Mouse (Mus musculus): ENCODE measurements around the gene Itsn1. TPM values are rescaled to one million over a fixed set of nuclear protein-coding genes. Genes with fewer than 3 reads are reported as not detected.

The Itsn1 gene
- total RNA-seq, 2 experiments from 2014 or later = 31.7 to 52.0 TPM

GRCm38 (mm10) chr16:91905987-91906386, 176.9 kb downstream of the Itsn1 start:
- DNase-seq = no peak

DNA sequence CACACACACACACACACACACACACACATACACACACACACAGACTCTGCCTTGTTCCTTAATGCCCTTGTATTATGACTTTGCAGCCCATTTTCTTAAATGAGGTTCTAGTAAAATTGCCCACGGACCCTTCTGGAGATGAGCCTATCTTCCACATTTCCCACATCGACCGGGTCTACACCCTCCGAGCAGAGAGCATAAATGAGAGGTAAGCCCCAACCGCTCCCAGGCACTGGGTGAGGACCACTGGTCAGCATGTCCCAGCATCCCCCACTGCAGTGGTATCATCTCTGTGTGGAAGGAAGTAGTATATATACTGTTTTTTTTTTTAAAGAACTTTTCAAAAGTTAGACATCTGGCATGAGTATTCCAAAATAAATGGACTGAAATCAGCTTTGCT, 177.6 kb downstream of the Itsn1 start:
- no peak for DNase-seq

DNA sequence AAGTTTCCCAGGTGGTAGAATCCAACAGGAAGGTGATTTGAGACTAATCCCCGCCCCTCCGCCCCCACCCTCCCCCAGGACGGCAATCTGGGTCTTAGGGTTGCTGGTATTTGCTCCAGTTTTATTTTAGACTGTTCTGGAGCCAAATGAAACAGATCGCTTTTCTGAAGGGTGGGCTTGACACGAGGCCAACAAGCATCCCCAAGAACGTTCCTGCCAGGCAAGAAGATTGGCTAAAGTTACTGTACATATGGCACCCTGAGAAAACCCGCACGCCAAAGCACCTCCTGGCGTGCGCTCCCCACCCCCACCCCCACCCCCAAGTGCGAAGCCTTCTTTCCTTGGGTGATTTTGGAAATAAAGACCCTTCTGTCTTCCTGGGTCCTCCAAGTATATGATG, 178.1 kb downstream of the Itsn1 start:
- DNase-seq = no peak

DNA sequence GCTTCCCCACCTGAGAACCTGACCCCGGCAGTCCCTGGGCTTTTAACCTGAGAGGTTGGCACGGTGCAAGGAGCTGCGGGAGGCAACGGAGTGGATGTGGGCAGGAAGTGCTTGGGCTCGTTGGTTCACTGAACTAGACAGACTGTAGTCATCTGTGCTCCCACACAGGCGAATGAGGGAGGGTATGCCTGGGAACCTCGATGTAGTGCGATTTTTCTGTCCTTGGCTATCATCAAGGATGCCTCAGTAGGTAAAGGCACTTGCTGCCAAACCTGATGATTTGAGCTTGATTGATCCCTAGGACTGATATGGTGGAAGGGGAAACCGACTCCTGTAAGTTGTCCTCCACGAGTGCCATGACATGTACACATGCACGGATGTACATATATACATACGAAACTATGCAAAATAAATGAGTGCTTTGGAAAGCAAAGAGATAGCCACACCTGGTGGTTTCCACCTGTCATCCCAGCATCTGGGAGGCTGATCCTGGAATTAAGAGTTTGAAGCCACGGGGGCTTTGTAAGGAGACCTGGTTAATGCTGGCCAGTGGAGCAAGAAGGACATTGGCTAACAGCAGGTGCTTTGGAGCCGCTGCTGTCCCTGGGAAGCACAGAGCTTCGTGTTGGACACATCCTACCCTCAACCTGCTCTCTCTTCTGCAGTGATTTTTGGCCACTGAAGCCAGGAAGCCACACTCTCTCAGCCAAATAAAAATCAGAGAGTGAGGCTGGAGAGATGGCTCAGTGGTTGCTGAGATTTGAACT, 180.7 kb downstream of the Itsn1 start:
- DNase-seq = no peak

DNA sequence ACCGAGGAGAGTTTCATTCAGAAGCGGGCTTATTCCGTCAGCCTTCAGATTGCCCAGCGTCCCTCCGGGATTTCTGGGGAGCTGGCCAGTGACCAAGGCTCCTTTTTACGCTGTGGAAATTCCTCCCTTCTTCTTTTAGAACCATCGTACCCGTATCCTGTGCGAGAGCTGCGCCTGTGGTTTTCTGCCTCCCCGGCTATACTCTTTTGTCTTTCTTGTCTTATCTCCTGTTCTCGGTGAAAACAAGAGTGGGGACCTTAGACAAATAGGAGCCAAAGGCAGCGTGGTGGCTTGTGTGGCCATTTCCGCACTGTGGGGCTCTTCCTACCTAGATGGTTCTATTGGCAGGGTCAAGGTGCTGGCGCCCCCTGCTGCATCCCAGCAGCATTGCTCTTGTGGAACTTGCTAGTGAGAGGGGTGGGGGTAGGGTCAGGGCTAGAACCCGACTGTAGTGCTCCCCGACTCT, 188.6 kb downstream of the Itsn1 start:
- peak; percentile 91 for DNase-seq

DNA sequence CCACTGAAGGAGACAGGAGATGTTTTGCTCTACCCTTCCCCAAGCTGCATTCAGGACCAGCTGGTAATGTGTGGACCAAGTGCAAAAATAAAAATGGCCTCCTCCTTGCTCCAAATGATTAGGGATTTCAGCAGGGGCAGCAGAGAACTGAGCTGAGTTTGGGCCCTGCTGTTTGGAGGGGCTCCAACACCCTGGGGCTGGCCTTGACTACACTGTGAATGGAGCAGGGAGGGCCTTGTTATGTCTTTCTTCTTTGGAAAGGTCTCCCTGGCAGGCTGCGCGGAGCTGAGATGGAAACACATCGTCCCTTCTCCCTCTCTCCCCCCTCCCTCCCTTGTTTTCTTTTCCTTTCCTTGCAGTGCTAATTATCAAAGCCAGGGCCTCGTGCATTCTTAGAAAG, 189.4 kb downstream of the Itsn1 start:
- peak; percentile 37 for DNase-seq

DNA sequence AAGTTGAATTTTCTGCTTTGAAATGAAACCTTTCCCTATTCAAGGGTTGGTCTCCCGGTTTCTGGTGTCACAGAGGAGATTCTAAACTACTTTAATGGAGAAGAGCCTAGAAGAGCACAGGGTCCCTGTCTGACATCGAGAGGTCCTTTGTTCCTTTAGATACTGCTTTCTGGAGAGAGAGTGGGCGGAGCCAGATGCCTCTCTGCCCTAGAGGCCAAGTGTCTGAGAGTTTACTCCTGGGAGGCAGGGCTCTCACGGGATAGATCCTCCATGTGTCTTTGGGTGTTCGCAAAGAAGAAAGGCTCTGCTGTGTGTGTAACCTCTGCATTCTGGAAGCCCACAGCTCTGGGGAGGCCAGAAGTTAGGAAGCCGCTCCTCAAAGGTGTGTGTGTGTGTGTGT, 190.0 kb downstream of the Itsn1 start:
- DNase-seq = no peak

DNA sequence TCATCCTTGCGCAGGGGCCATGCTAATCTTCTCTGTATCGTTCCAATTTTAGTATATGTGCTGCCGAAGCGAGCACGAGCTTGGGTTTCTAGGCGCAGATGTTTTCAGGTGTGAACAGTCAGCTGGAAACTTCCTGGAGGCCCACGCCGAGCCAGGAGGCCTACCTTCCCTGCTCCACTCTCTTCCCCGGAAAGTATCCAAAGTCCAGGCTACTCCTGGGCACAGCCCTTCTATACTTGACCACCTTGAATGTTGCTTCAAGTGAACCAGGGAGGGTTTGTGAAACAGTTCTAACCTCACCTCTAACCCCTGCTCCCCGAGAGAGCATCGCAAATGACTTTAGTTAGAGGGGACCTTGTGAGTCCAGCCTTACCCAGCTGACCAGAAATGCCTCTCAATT, 192.3 kb downstream of the Itsn1 start:
- no peak for DNase-seq

- DNase-seq = no peak
Measured at GRCm38 (mm10) chr16:91922939-91923338, 193.9 kb downstream of the Itsn1 start.

DNA sequence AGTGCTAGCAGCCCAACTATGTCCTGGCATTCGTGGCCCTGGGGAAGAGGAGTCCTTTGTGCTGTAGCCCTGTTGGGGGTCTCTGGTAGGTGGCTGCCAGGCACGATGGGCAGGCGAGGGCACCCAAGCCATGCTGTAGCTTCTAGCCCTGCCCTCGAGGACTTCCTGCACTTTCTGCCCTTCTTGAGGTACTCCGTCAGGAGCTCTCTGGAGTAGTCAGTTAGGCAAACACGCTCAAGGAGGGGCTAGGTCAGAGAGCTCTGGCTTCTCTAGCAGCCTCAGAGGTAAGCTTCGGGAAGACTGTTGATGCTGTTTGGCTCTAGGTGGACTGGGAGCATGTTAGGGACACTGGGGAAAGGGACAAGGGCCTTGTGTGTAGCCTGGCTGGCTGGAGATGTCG, 195.3 kb downstream of the Itsn1 start:
- DNase-seq = no peak

- no peak for DNase-seq
Measured at GRCm38 (mm10) chr16:91927911-91928630, 199.0 kb downstream of the Itsn1 start.

DNA sequence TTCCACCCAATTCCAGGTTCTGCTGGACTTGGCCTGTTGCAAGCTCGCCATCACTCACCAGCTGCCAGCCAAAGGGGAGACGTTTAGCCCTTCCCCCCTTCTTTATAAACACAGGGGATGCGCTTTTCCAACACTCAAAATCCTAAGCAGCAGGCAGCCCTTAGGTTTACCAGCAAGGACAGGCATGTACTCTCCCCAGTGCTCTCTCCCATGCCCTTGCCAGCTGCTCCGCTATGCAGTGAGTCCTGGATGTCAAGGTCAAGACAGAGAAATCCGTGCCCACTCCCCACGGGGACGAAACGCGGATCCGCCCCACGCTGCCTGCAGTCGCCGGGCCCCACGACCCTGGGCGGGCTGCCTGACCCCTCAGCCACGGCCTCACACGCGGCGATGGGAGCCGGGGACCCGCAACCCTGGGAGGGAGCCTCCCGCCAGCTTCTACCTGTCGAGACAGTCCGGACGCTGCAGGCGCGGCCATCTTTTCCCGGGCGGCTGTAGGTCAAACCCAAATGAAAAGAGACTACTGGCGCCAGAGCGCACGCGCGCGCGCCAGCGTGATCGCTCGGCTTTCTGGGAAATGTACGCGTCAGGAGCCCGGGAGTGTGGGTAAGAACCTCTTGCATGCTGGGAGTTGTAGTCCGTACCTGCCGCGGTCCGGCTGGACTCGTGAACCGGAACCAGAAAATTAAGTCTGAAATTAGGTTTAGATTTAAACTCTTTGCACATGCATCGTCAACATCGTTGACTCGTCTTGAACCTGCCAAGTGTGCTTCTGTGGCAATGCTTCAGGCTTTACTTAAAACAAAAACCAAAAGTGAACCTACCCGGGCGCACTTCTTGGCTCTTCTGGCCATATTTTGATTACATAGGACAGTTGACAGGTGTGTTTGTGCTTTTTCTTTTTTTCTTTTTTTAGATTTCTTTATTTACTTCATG, 202.3 kb downstream of the Itsn1 start:
- peak; percentile 93 for DNase-seq

DNA sequence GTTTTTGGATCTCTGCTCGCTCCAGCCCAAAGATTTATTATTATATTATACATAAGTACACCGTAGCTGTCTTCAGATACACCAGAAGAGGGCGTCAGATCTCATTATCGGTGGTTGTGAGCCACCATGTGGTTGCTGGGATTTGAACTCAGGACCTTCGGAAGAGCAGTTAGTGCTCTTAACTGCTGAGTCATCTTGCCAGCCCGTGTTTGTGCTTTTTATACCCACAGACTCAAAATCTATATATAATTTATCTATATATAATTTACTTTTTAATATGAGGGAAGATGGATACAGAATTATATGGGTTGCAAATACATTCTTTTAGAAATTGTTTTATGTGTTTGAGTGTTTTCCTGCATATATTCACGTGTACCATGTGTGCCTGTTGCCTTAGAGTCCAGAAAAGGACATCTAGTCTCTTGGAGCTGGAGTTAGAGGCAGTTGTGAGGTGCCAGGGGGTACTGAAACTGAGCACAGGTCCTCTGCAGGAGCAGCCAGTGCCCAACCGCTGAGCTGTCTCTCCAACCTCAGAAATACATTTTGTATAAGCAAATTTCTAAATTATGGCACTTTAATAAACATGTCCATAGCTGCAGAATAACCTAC, 203.1 kb downstream of the Itsn1 start:
- DNase-seq = no peak

- no peak for DNase-seq
Measured at GRCm38 (mm10) chr16:91932843-91933518, 203.9 kb downstream of the Itsn1 start.

- peak; percentile 72 for DNase-seq
Measured at GRCm38 (mm10) chr16:91935108-91935507, 206.0 kb downstream of the Itsn1 start.

DNA sequence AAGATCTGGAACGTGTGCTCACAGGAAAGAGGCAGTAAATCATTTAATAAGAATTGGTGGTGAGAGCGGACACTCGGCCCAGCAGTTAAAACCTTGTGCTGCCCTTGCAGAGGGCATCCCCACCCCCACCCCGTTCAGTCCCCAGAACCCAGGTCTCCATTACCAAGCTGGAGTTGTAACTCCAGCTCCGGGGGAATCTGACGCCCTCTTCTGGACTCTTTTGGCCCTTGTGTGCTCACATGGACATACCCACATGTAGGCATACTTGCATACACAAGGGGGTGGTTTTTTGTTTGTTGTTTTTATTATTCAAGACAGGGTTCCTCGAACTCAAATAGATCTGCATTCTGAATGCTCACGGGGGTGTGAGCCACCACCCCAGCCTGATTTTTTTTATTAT, 206.6 kb downstream of the Itsn1 start:
- DNase-seq = no peak

DNA sequence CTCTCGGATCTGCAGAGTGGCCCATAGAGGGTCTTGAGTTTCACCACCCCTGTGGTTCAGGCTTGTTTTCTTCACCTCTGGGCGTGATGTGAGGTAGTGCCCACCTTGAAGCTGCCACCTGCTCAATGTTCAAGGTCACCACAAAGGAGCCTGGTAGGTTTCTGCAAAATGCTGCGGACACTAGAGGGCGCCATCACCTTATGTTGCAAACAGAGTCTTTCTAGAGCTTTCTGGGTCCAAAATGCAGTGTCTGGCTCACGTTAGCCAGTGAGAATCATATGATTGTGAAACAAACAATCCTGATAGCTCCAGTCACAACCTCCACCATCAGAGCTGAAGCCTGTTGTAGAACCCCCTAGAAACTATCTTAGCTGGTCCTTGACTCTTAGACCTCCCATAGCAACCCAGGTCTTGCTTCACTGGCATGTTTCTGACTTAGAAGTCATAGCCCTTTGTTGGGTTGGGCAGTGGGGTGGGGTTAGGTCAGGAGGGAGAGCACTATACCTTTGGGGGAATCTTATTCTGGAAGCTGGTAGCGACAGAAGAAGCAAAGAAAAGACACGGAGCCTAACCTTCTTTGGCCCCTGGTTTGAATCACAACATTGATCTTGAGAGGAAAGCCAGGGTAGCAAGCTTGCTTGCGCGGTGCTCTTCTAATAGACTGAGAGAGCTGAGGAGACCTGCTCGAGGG, 207.4 kb downstream of the Itsn1 start:
- DNase-seq = peak; percentile 92

GRCm38 (mm10) chr16:91937281-91937680, 208.2 kb downstream of the Itsn1 start:
- no peak for DNase-seq

GRCm38 (mm10) chr16:91938141-91938540, 209.1 kb downstream of the Itsn1 start:
- peak; percentile 36 for DNase-seq

GRCm38 (mm10) chr16:91940726-91941125, 211.6 kb downstream of the Itsn1 start:
- DNase-seq = no peak

GRCm38 (mm10) chr16:91942201-91942600, 213.1 kb downstream of the Itsn1 start:
- no peak for DNase-seq

All from adrenal gland, postnatal 10 days (tissue).